8 mouse cellular contexts compared by ENCODE assay signal in the genomic region with DNA sequence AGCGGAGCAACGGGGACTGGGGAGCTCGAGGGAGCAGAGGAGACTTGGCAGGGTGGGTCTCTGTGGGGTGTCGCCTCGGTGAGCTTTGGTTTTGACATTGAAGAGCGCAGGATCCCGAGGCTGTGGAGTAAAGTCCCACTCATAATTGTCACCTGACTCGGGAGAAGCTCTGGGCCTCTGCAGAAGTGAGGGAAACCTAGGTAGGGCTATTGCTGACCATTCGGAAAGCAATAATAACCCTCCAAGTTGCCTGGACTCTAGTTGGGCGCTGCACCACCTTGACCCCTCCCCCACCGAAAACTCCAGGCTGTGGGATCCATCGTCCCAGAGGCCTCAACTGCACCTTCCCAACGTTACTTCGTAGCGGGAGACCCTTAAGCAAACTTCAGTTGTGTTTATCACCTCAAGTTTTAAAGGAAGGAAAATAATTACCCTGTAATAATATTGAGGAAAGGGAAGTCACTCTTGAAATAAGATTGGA. TPM values are rescaled to one million over a fixed set of nuclear protein-coding genes. Genes with fewer than 3 reads are reported as not detected.
DNase-seq lines count a peak whose midpoint lies in the region; ATAC-seq and TF ChIP-seq lines count a peak whose summit lies in the region.

No protein-coding gene starts in this region.

- H3K27me3 ChIP-seq in cerebellum, adult 2 months (ENCODE audit: control insufficient read depth, insufficient read depth, low read length) = no peaks in the 10 kb centered on the region
- no peaks in the 10 kb centered on the region for H3K27me3 ChIP-seq in spleen, adult 2 months (ENCODE audit: control insufficient read depth, insufficient read depth, low read length)
- no peaks in the 10 kb centered on the region for H3K27me3 ChIP-seq in limb, embryonic 11.5 days (ENCODE audit: control insufficient read depth, insufficient read depth, low read length)
- H3K27me3 ChIP-seq in midbrain, postnatal 0 days (ENCODE audit: insufficient read depth, low read length) = no peaks in the 10 kb centered on the region

- H3K9me3 ChIP-seq in limb, embryonic 11.5 days (ENCODE audit: control insufficient read depth, low read length) = no peaks in the 10 kb centered on the region
- H3K9me3 ChIP-seq in midbrain, postnatal 0 days (ENCODE audit: low read length) = no peaks in the 10 kb centered on the region

- peak overlapping the region; percentile 56 for H3K4me2 ChIP-seq in limb, embryonic 11.5 days (ENCODE audit: low read depth, severe bottlenecking)
- H3K4me2 ChIP-seq in midbrain, postnatal 0 days (ENCODE audit: low read depth, low read length, poor library complexity, severe bottlenecking) = peak overlapping the region; percentile 72

- H3K9ac ChIP-seq in limb, embryonic 11.5 days (ENCODE audit: low read length) = peak overlapping the region; percentile 77
- peak overlapping the region; percentile 71 for H3K9ac ChIP-seq in midbrain, postnatal 0 days (replicated peaks; ENCODE audit: low read length, poor library complexity, severe bottlenecking)

- no peaks in the 10 kb centered on the region for H3K36me3 ChIP-seq in spleen, adult 2 months (ENCODE audit: control insufficient read depth, insufficient read depth, low read length)
- H3K36me3 ChIP-seq in limb, embryonic 11.5 days (ENCODE audit: control insufficient read depth, insufficient read depth, low read length) = no peaks in the 10 kb centered on the region
- H3K36me3 ChIP-seq in midbrain, postnatal 0 days (ENCODE audit: insufficient read depth, low read length) = no peaks in the 10 kb centered on the region

- DNase-seq in cerebellum, adult 2 months = no peak
- DNase-seq in spleen, adult 2 months (ENCODE audit: low read depth in 1 of 2, low spot score in 2 of 2) = no peak
- DNase-seq in spleen, postnatal 14 days (ENCODE audit: low spot score in 2 of 2) = no peak
- no peak for DNase-seq in limb, embryonic 11.5 days (ENCODE audit: low spot score)
- no peak for DNase-seq in midbrain, postnatal 0 days (ENCODE audit: low spot score)
- DNase-seq in c-Kit-positive CD71-positive TER-119-positive erythroid progenitor cells, embryonic 14.5 days (ENCODE audit: low spot score) = no peak
- no peak for DNase-seq in layer of hippocampus, adult 9-11 months

- H3K4me3 ChIP-seq in cerebellum, adult 2 months (replicated peaks; ENCODE audit: insufficient read depth, low read depth, low read length) = peak overlapping the region; percentile 89
- peak overlapping the region; percentile 79 for H3K4me3 ChIP-seq in spleen, adult 2 months (ENCODE audit: extremely low read depth, insufficient read depth, insufficient read length)
- H3K4me3 ChIP-seq in limb, embryonic 11.5 days (ENCODE audit: low read depth, low read length) = peak overlapping the region; percentile 63
- H3K4me3 ChIP-seq in midbrain, postnatal 0 days (ENCODE audit: low read depth, low read length) = peak overlapping the region; percentile 51

- no peaks in the 10 kb centered on the region for H3K4me1 ChIP-seq in cerebellum, adult 2 months (ENCODE audit: control insufficient read depth, insufficient read depth, low read length)
- H3K4me1 ChIP-seq in spleen, adult 2 months (ENCODE audit: control insufficient read depth, insufficient read depth, insufficient read length) = no peaks in the 10 kb centered on the region
- H3K4me1 ChIP-seq in limb, embryonic 11.5 days (ENCODE audit: control insufficient read depth, insufficient read depth, low read length) = no peaks in the 10 kb centered on the region
- no peaks in the 10 kb centered on the region for H3K4me1 ChIP-seq in midbrain, postnatal 0 days (ENCODE audit: insufficient read depth, low read length)

- 1% methylated on average over 15 of the region's 15 CpGs for WGBS in cerebellum, adult 2 months
- WGBS in spleen, adult 2 months = under 1% methylated on average over 15 of the region's 15 CpGs
- under 1% methylated on average over 15 of the region's 15 CpGs for WGBS in limb, embryonic 11.5 days
- 0% methylated on average over 15 of the region's 15 CpGs for WGBS in midbrain, postnatal 0 days

- no peak for TF ChIP-seq CTCF in cerebellum, adult 2 months (IDR thresholded peaks at IDR 0.05; ENCODE audit: borderline replicate concordance, insufficient read depth, low read depth, low read length)
- TF ChIP-seq CTCF in spleen, adult 2 months (IDR thresholded peaks at IDR 0.05; ENCODE audit: extremely low read depth, insufficient read depth, insufficient read length, insufficient replicate concordance) = no peak
- no peak for TF ChIP-seq CTCF in midbrain, postnatal 0 days (IDR thresholded peaks at IDR 0.05)

- H3K27ac ChIP-seq in cerebellum, adult 2 months (ENCODE audit: insufficient read depth, low read length) = 0 out of 2 replicates have a peak overlapping the region, but pooled peaks have one; percentile 5
- no peak overlapping the region for H3K27ac ChIP-seq in spleen, adult 2 months (ENCODE audit: insufficient read depth, low read length)
- H3K27ac ChIP-seq in limb, embryonic 11.5 days (replicated peaks; ENCODE audit: low read depth, low read length) = 0 out of 2 replicates have a peak overlapping the region, but pooled peaks have one; percentile 12
- H3K27ac ChIP-seq in midbrain, postnatal 0 days (ENCODE audit: low read depth, low read length) = peak overlapping the region; percentile 71

- no peak for TF ChIP-seq POLR2A in cerebellum, adult 2 months (IDR thresholded peaks at IDR 0.05; ENCODE audit: borderline replicate concordance, insufficient read depth, low read length)
- TF ChIP-seq POLR2A in spleen, adult 2 months (IDR thresholded peaks at IDR 0.05; ENCODE audit: low read depth, low read length) = no peak

- ATAC-seq in cerebellum, adult (ENCODE audit: insufficient number of reproducible peaks, low FRiP score, low TSS enrichment) = no peak
- peak; percentile 72 for ATAC-seq in limb, embryonic 11.5 days (ENCODE audit: insufficient number of reproducible peaks, low FRiP score, low TSS enrichment, low read depth)
- ATAC-seq in midbrain, postnatal 0 days (ENCODE audit: low FRiP score) = peak; percentile 70; the same call in 1 of the 2 replicates

RNA-seq across cellular contexts. Expression of gene Msantd4, which starts 0.3 kb away (rescaled TPM):
- polyA plus RNA-seq in cerebellum, adult 2 months (2012; rRNA removed) = 39.6 and 43.4 TPM in 2 replicates
- 0.87 and 1.1 TPM in 2 replicates for polyA plus RNA-seq in spleen, adult 2 months (2012; rRNA removed)
- 63.8 and 67.2 TPM in 2 replicates for polyA plus RNA-seq in limb, embryonic 11.5 days (2014; fragmentation: Nextera tagmentation; extraction: Ambion mirVana)
- 28.1 and 38.9 TPM in 2 replicates for total RNA-seq in midbrain, postnatal 0 days (2014; rRNA removed)
- polyA plus RNA-seq in midbrain, postnatal 0 days (2015; fragmentation: Nextera tagmentation; extraction: Ambion mirVana) = 40.5 and 41.7 TPM in 2 replicates

Comparison
In these comparisons a context has a peak if more than half of its experiments do, and no peak if none do; other contexts are left out.
1. RNA of gene Msantd4, which starts 0.3 kb away (polyA plus RNA-seq): 63.8 to 67.2 TPM in limb, embryonic 11.5 days, 39.6 to 43.4 TPM in cerebellum, adult 2 months and 40.5 to 41.7 TPM in midbrain, postnatal 0 days; 0.87 to 1.1 TPM in spleen, adult 2 months; every median in the first group is over 10 times any median in the second.
2. Peak in every context shown above with its lines, with median percentiles within 50 percentile points of each other: H3K4me3 ChIP-seq.